Mouse (Mus musculus): ENCODE data around the gene Mmadhc. TPM values are rescaled to one million over a fixed set of nuclear protein-coding genes. Genes with fewer than 3 reads are reported as not detected.

Mmadhc gene
- 10 to 100 TPM; 55.5 to 57.5 TPM for total RNA-seq (2021)

DNA sequence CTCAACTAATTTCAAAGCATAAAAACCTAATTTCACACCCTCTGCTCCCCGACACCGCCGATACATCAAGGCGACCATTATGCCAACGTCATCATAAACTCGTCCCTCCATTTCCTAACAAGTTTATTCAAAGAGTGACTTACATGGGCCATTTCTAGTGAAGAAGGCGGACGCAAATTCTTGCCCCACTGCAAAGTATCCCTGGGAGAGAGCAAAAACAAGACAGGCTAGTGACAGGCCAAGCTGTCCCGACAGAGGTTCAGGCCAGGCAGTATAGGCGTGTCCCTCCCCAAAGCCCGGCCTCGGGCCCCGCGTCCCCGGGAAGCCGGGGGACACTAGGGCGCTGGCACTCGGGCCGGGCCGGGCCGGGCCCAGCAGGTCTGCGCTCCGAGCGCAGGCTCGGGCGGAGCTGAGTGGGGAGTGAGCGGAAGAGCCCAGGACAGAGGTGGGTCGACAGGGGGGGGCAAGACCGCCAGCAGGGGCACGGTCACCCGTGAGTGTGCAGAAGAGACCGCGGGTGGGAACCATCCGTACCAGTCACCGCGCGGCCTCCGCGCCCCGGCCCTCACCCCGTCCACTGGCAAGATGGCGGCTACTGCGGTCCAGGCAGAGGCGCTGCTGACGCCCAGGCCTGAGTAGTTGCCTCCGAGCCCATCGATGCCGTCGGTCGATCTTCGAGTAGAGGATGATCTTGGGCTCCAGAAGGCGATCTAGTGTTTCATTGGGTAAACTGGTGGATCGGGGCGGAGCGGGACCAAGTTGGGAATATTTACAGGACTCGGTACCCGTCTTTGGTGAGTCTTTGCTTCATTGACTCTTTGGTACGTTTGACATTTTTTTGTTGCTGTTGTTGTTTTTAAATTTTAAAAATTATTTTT, at the start of gene Mmadhc:
TSS of gene Mmadhc (minus strand) at position 693 of the 878 bp plus-strand sequence.
- intact Hi-C loops (cut with DNase I), result no loop called here
- peak; percentile 89 to 94 for DNase-seq (ENCODE audit: low spot score in 2 of 2)

DNA sequence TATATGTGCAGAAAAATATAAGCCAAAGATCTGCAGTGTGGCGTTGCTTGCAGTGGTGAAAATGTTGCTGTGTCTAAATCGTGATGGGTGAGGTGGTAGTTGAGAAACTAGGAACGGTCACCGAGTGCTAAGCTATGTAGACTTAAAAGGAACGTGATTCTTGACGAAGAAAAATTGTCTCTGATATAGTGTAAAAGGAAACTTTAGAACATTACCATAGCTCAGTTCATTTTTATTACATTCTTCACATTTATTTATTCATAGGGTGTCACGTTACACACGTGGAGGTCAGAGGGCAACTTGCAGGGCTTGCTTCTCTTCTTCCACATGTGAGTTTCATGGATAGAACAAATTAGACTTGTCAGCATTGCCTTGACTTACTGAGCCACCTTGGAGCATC, 47.0 kb upstream of the Mmadhc start:
- DNase-seq (ENCODE audit: low spot score in 2 of 2), result no peak
- intact Hi-C loops (cut with DNase I), result no loop called here

DNA sequence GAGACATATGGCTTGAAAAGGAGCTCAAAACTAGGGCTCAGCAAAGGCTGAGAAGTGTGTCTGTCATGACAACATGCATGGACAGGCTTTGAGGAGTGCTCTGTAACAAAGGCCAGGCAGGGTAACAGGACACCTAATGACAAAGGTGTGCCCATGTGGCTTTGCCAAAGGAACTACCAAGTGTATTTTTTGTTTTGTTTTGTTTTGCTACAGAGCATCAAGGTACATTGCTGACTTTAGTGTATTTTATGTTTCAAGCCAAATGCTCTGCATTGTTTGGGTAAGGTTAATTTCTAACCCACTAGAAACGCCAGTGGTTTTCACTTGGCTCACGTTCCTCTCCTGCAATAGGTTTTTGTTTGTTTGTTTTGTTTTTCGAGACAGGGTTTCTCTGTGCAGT, 42.5 kb upstream of the Mmadhc start:
- intact Hi-C loops (cut with DNase I), result no loop called here
- no peak for DNase-seq (ENCODE audit: low spot score in 2 of 2)

GRCm38 (mm10) chr2:50337596-50337995, 41.0 kb upstream of the Mmadhc start:
- intact Hi-C loops (cut with DNase I), result no loop called here
- no peak for DNase-seq (ENCODE audit: low spot score in 2 of 2)

DNA sequence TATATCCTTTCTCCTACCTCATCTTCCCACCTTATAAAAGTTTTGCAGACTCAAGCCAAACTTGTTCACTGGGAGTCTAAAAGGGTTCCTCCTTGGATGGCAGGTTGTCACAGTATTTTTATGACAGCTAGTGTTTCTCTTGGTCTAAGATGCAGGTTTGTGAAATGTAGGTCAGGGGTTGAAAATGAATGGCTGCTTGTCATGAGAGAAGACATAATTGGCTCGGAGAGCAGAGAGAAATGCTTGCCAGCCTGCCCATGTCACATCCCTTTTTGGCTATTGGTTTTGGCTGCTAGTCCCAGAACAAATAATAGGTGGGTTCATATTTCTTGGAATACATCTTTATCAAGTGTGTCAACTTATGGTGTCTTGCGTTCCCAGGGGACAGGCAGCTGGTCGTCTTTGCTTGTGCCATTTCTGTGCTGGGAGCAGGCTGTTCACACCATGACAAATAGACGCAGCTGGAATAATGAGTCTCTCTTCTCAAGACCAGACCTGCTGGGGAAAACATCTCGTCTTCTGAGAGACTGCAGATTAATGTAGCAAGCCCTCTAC, 35.2 kb upstream of the Mmadhc start:
- no peak for DNase-seq (ENCODE audit: low spot score in 2 of 2)

GRCm38 (mm10) chr2:50328181-50328580, 31.6 kb upstream of the Mmadhc start:
- intact Hi-C loops (cut with DNase I), result no loop called here

More for the DNA sequence above, 35.2 kb upstream of the Mmadhc start:
- intact Hi-C loops (cut with DNase I), result no loop called here

GRCm38 (mm10) chr2:50324799-50325198, 28.2 kb upstream of the Mmadhc start:
- intact Hi-C loops (cut with DNase I), result no loop called here
- DNase-seq (ENCODE audit: low spot score in 2 of 2), result no peak

More at GRCm38 (mm10) chr2:50328181-50328580, 31.6 kb upstream of the Mmadhc start:
- DNase-seq (ENCODE audit: low spot score in 2 of 2), result no peak

DNA sequence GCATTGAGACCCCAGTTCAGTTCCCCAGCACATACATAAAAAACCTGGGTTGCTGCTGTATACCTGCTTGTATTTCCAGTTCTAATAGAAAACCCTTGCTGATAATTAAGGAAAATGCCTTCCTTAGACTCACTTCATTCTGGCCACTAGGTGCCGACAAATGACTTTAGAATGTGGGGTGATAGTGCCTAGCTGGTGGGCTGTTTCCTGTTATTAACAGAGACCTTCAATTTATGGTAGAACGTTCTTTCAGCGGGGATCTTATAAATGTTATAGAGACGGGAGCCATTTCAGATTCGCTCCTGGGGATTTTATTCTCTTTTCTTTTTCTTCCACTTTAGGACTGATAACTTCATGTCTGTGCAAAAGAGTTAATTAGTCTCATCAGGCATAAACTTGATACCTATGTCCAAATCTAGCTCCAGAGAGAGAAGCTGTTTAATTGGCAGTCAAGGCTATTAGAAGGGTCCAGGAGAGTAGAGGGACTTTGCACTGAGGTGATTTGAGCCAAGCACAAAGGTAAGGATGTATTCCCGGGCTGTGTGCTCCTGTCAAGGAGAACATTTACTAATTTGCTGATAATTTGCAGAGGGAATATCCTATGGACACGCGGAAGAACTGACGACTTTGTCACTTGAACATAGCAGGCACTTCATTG, 10.2 kb upstream of the Mmadhc start:
- peak; percentile 31 to 49 for DNase-seq (ENCODE audit: low spot score in 2 of 2)
- intact Hi-C loops (cut with DNase I), result loop anchor here (1.0 to 5.0 kb wide), 3 partner anchors 843 to 1609 kb away; partner anchors contain the start of gene Rnd3

DNA sequence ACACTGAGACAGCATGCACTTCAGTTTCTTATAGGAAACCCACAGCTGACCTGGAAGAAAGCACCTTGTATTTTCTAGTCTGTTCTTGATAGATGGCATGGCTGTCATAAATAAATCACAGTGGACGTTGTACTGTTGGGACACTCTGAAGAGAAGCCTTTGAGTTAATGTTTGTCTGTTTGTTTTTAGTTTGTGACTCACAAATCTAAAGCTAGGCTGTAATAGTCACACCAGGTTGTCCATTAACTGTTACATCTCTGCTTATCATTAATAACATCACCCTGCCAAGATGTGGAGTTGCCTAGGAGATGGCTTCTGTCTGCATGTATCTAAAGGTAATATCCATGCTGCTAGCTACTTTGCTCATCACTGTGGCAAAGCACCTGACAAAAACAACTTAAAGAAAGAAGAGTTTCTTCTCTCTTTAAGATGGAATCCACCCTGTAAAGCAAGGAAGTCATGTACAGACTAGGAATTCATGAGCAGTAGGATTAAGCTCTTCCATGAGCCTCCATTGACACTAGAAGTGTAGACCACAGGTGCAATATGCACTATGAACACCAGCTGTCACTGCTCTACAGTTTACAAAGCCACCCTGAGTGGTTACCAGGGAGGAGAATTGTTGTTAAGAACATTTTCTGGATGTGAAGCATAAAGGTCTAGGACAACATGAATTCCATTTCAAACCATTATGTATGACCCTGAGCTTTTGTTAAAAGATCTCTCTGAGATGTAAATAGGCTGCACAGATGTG, 8.4 kb upstream of the Mmadhc start:
- peak; percentile 14 to 38 for DNase-seq (ENCODE audit: low spot score in 2 of 2)
- intact Hi-C loops (cut with DNase I), result loop anchor here (5.0 kb wide), 1 partner anchor 1527 kb away; no protein-coding TSS in a partner anchor

DNA sequence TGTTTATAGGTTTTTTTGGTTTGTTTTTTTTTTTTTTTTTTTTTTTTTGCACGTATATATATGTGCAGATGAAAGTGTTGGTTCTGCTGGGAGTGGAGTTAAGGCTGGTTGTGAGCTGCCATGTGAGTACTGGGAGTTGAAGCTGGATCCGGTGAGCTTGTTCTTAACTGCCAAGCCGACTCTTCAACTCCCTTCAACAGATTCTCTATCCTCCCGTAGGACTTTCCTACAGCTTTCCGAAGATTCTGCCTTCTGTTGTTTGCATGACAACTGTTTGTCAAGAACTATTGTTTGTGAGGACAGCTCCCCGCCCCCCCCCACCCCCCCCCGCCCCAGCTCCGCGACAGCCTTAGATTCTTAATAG, 368 bp upstream of the Mmadhc start:
- intact Hi-C loops (cut with DNase I), result no loop called here
- no peak for DNase-seq (ENCODE audit: low spot score in 2 of 2)

- intact Hi-C loops (cut with DNase I), result no loop called here
- DNase-seq (ENCODE audit: low spot score in 2 of 2), result no peak
These were observed 1.0 kb downstream of the Mmadhc start for GRCm38 (mm10) chr2:50295562-50295961.

GRCm38 (mm10) chr2:50294084-50294483, 2.5 kb downstream of the Mmadhc start:
- intact Hi-C loops (cut with DNase I), result no loop called here

DNA sequence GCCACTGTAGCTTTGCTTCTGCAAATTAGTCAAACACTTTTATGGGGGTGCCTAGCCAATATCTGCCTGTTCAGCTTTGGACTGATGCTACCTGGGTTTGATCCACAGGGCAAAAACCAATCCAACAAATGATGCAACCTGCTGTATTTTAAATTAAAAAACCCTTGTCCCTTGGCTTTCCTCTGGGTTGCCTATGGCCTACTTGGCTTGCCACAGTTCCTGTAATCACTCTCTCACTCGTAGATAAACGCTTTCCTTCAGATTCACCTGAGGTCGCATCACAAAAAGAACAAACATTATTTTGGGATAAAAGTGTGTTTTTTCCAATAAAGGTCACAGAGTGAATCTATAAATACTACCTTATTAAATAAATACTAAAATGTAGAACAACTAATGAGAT, 3.0 kb downstream of the Mmadhc start:
- intact Hi-C loops (cut with DNase I), result no loop called here
- no peak for DNase-seq (ENCODE audit: low spot score in 2 of 2)

More at GRCm38 (mm10) chr2:50294084-50294483, 2.5 kb downstream of the Mmadhc start:
- no peak for DNase-seq (ENCODE audit: low spot score in 2 of 2)

GRCm38 (mm10) chr2:50291901-50292300, 4.7 kb downstream of the Mmadhc start:
- intact Hi-C loops (cut with DNase I), result no loop called here
- no peak for DNase-seq (ENCODE audit: low spot score in 2 of 2)

- intact Hi-C loops (cut with DNase I), result no loop called here
These were observed 5.8 kb downstream of the Mmadhc start for GRCm38 (mm10) chr2:50290754-50291153.

DNA sequence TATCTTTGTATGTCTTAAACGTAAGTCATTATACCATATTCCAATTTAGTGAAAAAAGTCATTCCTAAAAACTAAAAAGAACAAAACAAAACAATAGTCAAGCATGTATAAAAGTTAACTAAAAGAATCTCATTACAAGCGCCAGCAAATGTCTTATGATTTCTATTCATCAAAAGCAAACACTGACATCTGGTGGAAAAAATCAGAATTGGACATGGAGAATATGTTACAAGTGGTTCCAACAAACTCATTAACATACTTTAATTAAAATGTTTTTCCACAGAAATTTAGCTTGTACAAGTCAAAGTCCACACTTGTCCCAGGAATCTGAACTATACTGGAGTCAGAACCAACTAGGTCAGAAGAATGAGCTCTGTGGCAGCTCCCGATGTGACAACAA, 11.8 kb downstream of the Mmadhc start:
- intact Hi-C loops (cut with DNase I), result no loop called here

More at GRCm38 (mm10) chr2:50290754-50291153, 5.8 kb downstream of the Mmadhc start:
- DNase-seq (ENCODE audit: low spot score in 2 of 2), result no peak

GRCm38 (mm10) chr2:50284040-50284439, 12.6 kb downstream of the Mmadhc start:
- intact Hi-C loops (cut with DNase I), result no loop called here
- no peak for DNase-seq (ENCODE audit: low spot score in 2 of 2)

More for the DNA sequence above, 11.8 kb downstream of the Mmadhc start:
- DNase-seq (ENCODE audit: low spot score in 2 of 2), result peak in 1 of 2 experiments; percentile 51

GRCm38 (mm10) chr2:50276715-50277114, 19.9 kb downstream of the Mmadhc start:
- no peak for DNase-seq (ENCODE audit: low spot score in 2 of 2)
- intact Hi-C loops (cut with DNase I), result loop anchor here (10.0 kb wide), 1 partner anchor 822 kb away; the partner anchor contains the start of gene Epc2

- no peak for DNase-seq (ENCODE audit: low spot score in 2 of 2)
- intact Hi-C loops (cut with DNase I), result loop anchor here (5.0 to 10.0 kb wide), 3 partner anchors 331 to 819 kb away; partner anchors contain the start of gene Epc2
These were observed 23.2 kb downstream of the Mmadhc start for GRCm38 (mm10) chr2:50273415-50273814.
